Mouse (Mus musculus) c-Kit-negative CD71-positive TER-119-positive erythroid progenitor cells, embryonic 14.5 days (primary cell): ENCODE data around the gene Gfap.

ENCODE experiments used
- DNase-seq: peaks from one replicate; pipeline ENCODE4 v3.0.0-alpha.2; 2013; ENCODE audit warnings: low read depth, low spot score

The Gfap gene

GRCm38 (mm10) chr11:102837385-102837784 is 63.3 kb downstream of the Gfap start:
- DNase-seq = no peak
